Mouse (Mus musculus) mesoderm, embryonic 11.5 days (tissue): ENCODE results near the gene Gjb5.

ENCODE experiments used
- DNase-seq: peaks from one replicate; pipeline ENCODE4 v3.0.0-alpha.2; 2012; ENCODE audit warnings: low read depth, low spot score

The Gjb5 gene

DNA sequence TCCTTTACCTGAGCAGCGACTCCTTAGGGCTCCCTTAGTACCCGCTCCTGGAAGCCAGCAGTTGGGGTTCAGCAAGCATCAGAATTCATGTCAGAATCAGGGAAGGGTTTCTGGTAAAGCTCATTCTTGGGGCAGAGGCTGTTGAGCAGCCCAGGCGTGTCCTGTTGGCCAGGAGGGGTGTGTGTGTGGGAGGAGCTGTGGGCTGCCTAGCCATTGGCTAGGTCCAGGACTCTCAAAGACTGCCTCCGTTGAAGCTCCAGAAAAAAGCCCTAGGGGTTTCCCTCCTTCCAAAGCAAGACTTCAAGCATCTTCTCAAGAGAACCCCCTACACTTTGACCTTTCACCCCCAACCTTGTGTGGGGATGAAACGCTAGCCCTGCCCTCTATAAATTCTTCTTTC, at the start of gene Gjb5:
TSS of gene Gjb5 (minus strand) at position 164 of the 400 bp plus-strand sequence.
- peak; percentile 27 for DNase-seq

- DNase-seq: peak; percentile 32
Measured at GRCm38 (mm10) chr4:127402614-127403013, 44.6 kb upstream of the Gjb5 start.

- DNase-seq: no peak
Measured at GRCm38 (mm10) chr4:127402166-127402565, 44.2 kb upstream of the Gjb5 start.

DNA sequence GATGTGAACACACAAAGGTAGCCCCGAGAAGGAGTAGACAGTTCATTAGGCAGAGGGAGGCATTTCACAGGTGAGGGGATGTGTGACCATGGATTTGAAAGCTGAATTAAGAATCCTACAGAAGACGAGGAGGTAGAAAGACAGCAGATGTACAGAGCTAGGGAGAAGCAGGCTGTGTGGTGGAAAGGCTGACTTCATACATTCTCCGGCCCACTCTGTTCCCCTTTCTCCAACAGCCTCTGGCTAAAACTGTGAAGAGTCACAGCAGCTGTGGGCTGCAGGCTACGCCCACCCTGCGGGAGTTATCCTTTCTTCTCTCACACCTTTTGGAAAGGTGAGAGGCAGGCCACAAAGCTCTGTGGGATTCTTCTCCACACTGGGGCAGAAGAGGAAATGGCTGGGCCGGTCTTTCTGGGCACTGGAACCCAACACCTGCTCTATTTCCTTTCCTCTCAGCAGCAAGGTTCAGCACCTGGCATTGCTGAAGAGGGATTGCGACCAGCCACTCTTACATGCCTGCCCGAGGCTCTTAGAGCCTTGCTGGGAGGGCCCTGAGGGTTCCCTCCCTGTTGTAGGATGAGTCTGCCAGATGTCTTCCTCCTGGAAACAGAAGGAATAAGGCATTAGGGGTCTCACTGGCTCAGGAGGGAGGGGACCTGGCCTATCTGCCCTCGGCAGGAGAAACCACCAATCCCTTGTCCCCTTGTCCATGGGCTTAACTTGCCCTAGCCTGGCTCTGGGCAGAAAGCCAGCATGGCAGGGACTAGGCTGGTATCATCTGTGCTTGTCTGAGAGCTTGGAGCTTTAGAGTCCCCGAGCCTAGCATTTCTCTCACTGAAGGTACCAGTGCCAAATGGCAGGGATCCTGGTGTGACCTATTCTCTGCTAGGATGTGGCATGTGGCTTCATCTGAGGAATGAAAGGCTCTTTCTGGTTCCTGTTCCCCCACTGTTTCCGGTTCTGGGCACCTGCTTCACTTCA, 42.5 kb upstream of the Gjb5 start:
- no peak for DNase-seq

- DNase-seq: no peak
Measured at GRCm38 (mm10) chr4:127395591-127395990, 37.6 kb upstream of the Gjb5 start.

GRCm38 (mm10) chr4:127389645-127390044, 31.7 kb upstream of the Gjb5 start:
- DNase-seq: no peak

DNA sequence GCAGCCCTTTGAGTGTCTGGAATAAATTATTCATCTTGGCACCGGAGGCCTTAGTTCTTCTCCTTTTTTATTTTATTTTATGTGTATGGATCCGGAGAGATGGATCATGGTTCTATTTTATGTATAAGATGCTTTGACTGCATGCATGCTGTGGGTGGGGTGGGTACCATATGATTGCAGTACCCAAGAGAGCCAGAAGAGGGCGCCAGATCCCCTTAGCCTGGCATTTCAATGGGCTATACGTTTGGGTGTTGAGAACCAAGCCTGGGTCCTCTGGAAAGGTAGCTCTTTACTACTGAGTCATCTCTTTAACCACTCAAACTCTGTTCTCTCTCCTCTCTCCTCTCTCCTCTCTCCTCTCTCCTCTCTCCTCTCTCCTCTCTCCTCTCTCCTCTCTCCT, 19.4 kb upstream of the Gjb5 start:
- no peak for DNase-seq

GRCm38 (mm10) chr4:127375541-127376177, 17.7 kb upstream of the Gjb5 start:
- peak; percentile 45 for DNase-seq

DNA sequence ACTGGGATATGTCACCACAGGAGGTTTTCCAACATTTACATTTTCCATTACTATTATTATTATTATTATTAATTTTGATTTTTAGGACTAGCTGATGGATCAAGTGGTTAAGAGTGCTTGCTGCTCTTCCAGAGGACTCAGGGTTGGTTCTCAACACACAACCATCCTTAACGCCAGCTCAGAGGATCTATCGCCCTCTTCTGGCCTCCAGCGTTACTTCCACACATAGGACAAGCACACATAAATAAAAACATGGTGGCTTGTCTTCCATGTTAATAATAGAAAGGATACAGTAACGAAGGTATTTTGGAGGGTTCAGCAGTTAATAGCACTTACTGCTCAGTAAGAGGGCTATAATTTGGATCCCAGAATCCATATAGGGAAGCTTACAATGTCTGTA, 16.7 kb upstream of the Gjb5 start:
- no peak for DNase-seq

DNA sequence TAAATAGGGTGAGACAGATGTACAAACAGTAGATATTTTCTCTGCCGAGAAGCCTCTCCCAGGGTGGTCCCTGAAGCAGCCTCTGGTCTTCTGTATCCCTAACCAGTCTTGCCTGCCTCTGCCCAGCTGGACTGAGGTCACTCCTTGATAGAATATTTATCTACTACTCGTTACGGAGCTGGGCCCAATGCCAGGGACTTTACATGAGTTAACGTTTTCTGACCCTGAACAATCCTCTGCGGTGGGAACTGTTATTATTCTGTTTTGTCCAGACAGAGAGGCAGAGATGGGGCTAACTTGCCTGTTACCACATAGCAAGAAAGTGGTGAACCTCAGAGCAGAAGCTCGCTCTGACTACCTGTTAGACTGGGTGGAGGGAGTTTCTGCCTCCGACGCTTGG, 15.5 kb upstream of the Gjb5 start:
- DNase-seq: no peak

DNA sequence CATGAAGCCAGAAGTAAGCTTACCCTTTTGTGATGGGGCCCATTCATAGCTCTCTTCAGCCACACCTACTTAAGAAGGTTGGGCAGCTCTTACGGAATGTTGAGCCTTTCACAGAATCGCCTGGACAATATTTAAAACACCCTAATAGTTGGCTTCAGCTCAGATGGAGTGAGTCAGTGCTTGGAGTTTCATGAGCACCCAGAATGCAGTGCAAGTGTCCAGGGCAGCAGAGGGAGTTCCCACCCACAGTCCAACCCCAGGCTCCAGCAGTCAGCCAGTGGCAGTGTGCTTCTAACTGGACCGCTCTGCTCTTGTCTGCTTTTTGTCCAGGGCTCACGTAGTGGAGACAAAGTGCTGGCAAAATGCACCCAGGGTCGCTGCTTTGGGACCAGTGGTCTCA, 13.6 kb upstream of the Gjb5 start:
- no peak for DNase-seq

DNA sequence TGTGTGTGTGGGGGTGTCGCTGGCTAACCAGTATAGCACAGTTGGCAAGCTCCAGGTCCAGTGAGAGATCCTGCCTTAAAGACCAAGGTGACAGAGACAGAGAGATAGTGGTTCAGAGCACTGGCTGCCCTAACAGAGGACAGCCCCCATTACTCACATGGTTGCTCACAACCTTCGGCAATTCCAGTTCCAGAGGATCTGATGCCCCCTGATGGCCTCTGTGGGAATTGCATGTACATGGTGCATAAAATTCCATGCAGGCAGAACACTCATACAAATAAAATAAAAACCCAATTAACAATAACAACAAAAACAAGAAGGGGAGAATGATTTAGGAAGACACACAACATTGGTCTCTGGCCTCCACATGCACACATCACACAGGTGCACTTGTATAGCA, 12.5 kb upstream of the Gjb5 start:
- DNase-seq: peak; percentile 39

GRCm38 (mm10) chr4:127368379-127368973, 10.5 kb upstream of the Gjb5 start:
- peak; percentile 74 for DNase-seq

DNA sequence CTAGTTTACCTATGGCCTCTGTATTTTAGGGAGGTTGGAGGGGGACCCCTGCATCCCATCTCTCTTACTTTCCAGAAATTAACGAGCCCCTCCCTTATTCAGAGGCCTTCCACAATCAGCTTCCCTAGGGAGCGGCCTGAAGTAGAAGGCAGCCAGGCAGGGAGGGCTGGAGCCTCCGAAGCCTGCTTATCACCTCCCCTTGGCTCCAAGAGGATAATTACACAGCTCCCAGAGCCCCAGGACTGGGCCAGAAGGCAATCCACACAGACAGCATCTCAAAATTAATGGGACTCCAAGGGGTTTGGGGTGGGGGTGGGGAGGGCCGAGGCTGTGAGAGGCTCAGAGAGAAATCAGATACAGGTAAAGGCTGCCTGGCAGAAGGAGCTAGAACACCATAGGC, 7.9 kb upstream of the Gjb5 start:
- peak; percentile 29 for DNase-seq

- DNase-seq: no peak
Measured at GRCm38 (mm10) chr4:127365433-127365832, 7.5 kb upstream of the Gjb5 start.

- DNase-seq: no peak
Measured at GRCm38 (mm10) chr4:127364431-127364830, 6.5 kb upstream of the Gjb5 start.

GRCm38 (mm10) chr4:127363331-127363730, 5.3 kb upstream of the Gjb5 start:
- DNase-seq: no peak

DNA sequence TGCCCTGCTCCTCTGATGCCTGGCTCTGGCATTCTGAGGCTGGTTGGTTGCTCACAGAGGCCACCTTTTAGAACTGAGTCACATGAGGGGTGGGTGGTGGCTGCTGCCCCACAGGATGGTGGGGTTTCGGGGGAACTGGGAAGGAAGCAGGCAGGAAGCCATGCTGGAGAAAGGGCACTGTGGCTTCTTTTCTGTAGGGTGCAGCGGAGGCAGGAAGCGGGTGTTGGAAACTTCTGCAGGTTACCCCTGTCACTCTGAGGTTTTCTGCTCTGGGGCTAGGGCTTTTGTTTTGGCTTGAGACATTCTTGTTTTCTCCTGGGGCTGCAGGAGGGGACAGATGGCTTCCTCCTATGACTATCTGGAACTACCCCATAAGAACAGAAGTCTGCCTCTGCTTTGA, 4.5 kb upstream of the Gjb5 start:
- no peak for DNase-seq

DNA sequence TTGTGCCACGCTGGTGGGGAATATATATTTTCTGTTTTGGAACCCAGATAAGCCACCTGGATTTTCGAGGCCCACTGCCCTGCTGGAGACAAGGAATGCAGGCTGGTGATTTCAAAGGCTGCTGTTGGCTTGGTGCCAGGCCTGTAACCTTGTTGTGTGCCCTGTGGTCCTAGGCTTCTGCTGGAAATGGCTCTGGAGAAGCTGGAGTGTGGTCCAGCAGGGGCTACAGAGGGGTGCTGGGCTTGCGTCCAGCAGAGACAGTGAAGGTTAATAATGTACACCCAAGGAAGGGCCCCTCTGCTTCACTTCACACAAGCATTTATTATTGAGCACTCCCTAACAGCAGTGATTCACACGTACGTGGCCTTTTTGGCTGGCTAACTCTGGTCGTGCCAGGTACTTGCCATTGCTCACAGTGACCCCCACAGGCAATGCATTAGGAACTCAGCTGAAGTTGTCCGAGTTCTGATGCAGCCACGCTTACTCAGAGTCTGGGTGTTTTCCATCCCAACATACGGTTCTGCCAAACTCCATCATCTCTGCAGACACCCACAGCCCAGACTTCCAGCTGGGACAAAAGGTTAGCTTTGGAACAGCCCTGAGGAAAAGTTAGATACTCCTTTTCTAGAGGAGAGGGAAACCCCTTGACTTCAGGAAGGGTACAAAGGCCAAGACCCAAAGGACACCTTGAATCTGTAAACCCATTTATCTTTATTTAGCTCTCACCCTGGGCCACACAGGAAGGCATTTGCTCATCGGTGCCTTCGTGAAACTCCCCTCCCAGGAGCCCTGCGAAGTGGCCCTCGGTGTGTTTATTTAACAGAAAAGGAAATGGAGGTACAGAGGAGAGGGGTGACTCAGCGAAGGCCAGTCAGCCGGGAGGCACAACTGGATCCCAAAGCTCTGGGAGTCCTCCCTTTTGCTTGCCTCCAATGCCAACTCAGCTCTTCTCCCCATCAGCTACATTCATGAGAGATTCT, 3.2 kb downstream of the Gjb5 start:
- no peak for DNase-seq

DNA sequence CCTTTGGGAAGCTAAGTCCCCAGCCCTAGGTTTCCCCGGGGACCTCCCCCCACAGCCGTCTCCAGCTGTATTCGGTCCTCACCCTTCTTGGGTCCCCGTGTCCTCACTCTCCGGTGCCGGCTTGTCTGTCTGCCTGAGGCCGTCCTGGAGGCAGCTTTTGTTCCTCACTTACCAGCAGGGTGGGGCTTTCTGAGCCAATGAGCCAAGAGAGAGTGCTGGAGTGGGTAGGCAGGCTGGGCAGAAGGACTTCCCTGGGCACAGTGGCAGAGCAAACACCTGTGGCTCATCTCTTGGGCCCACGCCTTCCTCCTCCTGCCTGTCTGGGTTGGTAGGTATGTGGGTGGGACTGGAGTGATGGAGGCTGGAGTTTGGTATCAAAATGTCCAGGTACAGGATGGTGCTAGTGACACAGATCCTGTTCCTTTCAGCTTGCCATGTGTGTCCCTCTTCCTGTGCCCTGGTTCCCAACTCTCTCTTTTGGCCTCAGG, 4.0 kb downstream of the Gjb5 start, which contains the start of gene Gjb4:
TSS of gene Gjb4 (minus strand) at position 131 of the 488 bp plus-strand sequence.
- no peak for DNase-seq

GRCm38 (mm10) chr4:127352594-127352993, 5.4 kb downstream of the Gjb5 start:
- no peak for DNase-seq
